Comparison of ENCODE assay signal across 36 mouse cellular contexts in genomic region chr9:110810051-110810450, GRCm38 (mm10). TPM values are rescaled to one million over a fixed set of nuclear protein-coding genes. Genes with fewer than 3 reads are reported as not detected.
A peak's percentile ranks its signal among the peaks of the same experiment; 100 is the strongest.
DNase-seq lines count a peak whose midpoint lies in the region; ATAC-seq and TF ChIP-seq lines count a peak whose summit lies in the region.
"Had no signal": no experiment of that assay in that cellular context is flagged by ENCODE, and none has a peak within 500 bp of the region (broad histone marks: within the 10 kb centered on the region; RNA-seq: fewer than 3 reads in every experiment).

No protein-coding gene starts in this region.

- H3K27ac ChIP-seq in forebrain, postnatal 0 days (ENCODE audit: low read depth, low read length) = no peak overlapping the region
- H3K27ac ChIP-seq in forebrain, embryonic 10.5 days = no peak overlapping the region
- H3K27ac ChIP-seq in hindbrain, embryonic 11.5 days (ENCODE audit: low read depth, low read length) = no peak overlapping the region
- H3K27ac ChIP-seq: forebrain, embryonic 12.5 days; forebrain, embryonic 15.5 days; gastrocnemius, adult 2 months; hindbrain, embryonic 13.5 days; intestine, embryonic 15.5 days had no signal

- no peak for TF ChIP-seq CTCF in forebrain, postnatal 0 days (IDR thresholded peaks at IDR 0.05; ENCODE audit: low read depth)

- H3K9ac ChIP-seq in forebrain, postnatal 0 days = no peak overlapping the region
- H3K9ac ChIP-seq in hindbrain, embryonic 11.5 days (ENCODE audit: low read depth, low read length) = no peak overlapping the region
- H3K9ac ChIP-seq: forebrain, embryonic 12.5 days; forebrain, embryonic 15.5 days; hindbrain, embryonic 13.5 days; intestine, embryonic 15.5 days had no signal

- H3K4me3 ChIP-seq in forebrain, postnatal 0 days (ENCODE audit: low read depth, low read length) = no peak overlapping the region
- no peak overlapping the region for H3K4me3 ChIP-seq in forebrain, embryonic 10.5 days
- no peak overlapping the region for H3K4me3 ChIP-seq in hindbrain, embryonic 11.5 days (ENCODE audit: low read depth, low read length)
- H3K4me3 ChIP-seq: forebrain, embryonic 12.5 days; forebrain, embryonic 15.5 days; gastrocnemius, adult 2 months; hindbrain, embryonic 13.5 days; intestine, embryonic 15.5 days had no signal

- no peaks in the 10 kb centered on the region for H3K27me3 ChIP-seq in forebrain, postnatal 0 days (ENCODE audit: insufficient read depth, low read length)
- 0 out of 2 replicates have a peak, but pooled peaks cover 5% of the 10 kb centered on the region for H3K27me3 ChIP-seq in forebrain, embryonic 10.5 days (ENCODE audit: poor library complexity, severe bottlenecking)
- H3K27me3 ChIP-seq in hindbrain, embryonic 11.5 days (ENCODE audit: control insufficient read depth, insufficient read depth, low read length) = no peaks in the 10 kb centered on the region
- H3K27me3 ChIP-seq: CH12.LX; forebrain, embryonic 12.5 days; forebrain, embryonic 15.5 days; hindbrain, embryonic 13.5 days; intestine, embryonic 15.5 days; Patski had no signal

- WGBS in forebrain, postnatal 0 days = 71% methylated on average over 4 of the region's 4 CpGs
- 88% methylated on average over 4 of the region's 4 CpGs for WGBS in forebrain, embryonic 10.5 days
- 85% methylated on average over 4 of the region's 4 CpGs for WGBS in hindbrain, embryonic 11.5 days

- ATAC-seq in forebrain, postnatal 0 days = no peak
- no peak for ATAC-seq in hindbrain, embryonic 11.5 days (ENCODE audit: low FRiP score)
- ATAC-seq: forebrain, embryonic 15.5 days; hindbrain, embryonic 16.5 days; intestine, embryonic 15.5 days; Patski had no signal

- no peaks in the 10 kb centered on the region for H3K36me3 ChIP-seq in forebrain, postnatal 0 days (ENCODE audit: insufficient read depth)
- no peaks in the 10 kb centered on the region for H3K36me3 ChIP-seq in forebrain, embryonic 10.5 days (replicated peaks)
- no peaks in the 10 kb centered on the region for H3K36me3 ChIP-seq in hindbrain, embryonic 11.5 days (ENCODE audit: control insufficient read depth, insufficient read depth, low read length)
- H3K36me3 ChIP-seq: forebrain, embryonic 12.5 days; forebrain, embryonic 15.5 days; G1E; hindbrain, embryonic 13.5 days; intestine, embryonic 15.5 days had no signal

- no peaks in the 10 kb centered on the region for H3K9me3 ChIP-seq in forebrain, postnatal 0 days (ENCODE audit: low read length)
- no peaks in the 10 kb centered on the region for H3K9me3 ChIP-seq in forebrain, embryonic 10.5 days
- no peaks in the 10 kb centered on the region for H3K9me3 ChIP-seq in hindbrain, embryonic 11.5 days (ENCODE audit: control insufficient read depth, low read length)
- H3K9me3 ChIP-seq: forebrain, embryonic 12.5 days; forebrain, embryonic 15.5 days; G1E; hindbrain, embryonic 13.5 days; intestine, embryonic 15.5 days had no signal

- no peak overlapping the region for H3K4me2 ChIP-seq in forebrain, postnatal 0 days (ENCODE audit: low read depth)
- no peak overlapping the region for H3K4me2 ChIP-seq in hindbrain, embryonic 11.5 days (replicated peaks; ENCODE audit: low read depth, low read length)
- H3K4me2 ChIP-seq: forebrain, embryonic 12.5 days; forebrain, embryonic 15.5 days; heart, embryonic 11.5 days; hindbrain, embryonic 13.5 days; intestine, embryonic 15.5 days had no signal

- DNase-seq in forebrain, postnatal 0 days = peak; percentile 5
- no peak for DNase-seq in forebrain, embryonic 10.5 days (ENCODE audit: extremely low spot score, low spot score)
- DNase-seq in right cerebral cortex, adult 18-20 months = peak; percentile 23
- no peak for DNase-seq in right cerebral cortex, postnatal 10 days (ENCODE audit: low spot score in 2 of 2)
- DNase-seq in 3T3-L1 (ENCODE audit: low read depth, low spot score) = peak; percentile 61
- DNase-seq in telencephalon, adult 2 months (ENCODE audit: low read depth, low spot score) = peak; percentile 10
- no peak for DNase-seq in hindbrain, embryonic 11.5 days (ENCODE audit: low spot score)
- DNase-seq: adrenal gland, postnatal 10 days; adrenal gland, postnatal 36 days; B cell, adult 2 months; cerebellum, adult 11 months; cerebellum, adult 2 months; cerebellum, adult 9-11 months; cerebellum, postnatal 36 days; gastrocnemius, adult 2 months; gastrocnemius, postnatal 14 days; heart, adult 11 months had no signal

- no peaks in the 10 kb centered on the region for H3K4me1 ChIP-seq in forebrain, postnatal 0 days (ENCODE audit: insufficient read depth)
- no peaks in the 10 kb centered on the region for H3K4me1 ChIP-seq in forebrain, embryonic 10.5 days
- H3K4me1 ChIP-seq in hindbrain, embryonic 11.5 days (replicated peaks; ENCODE audit: control insufficient read depth, insufficient read depth, low read length) = no peaks in the 10 kb centered on the region
- H3K4me1 ChIP-seq: forebrain, embryonic 12.5 days; forebrain, embryonic 15.5 days; hindbrain, embryonic 13.5 days; intestine, embryonic 15.5 days had no signal

RNA-seq across cellular contexts. Expression of gene Prss44, which starts 3.7 kb away (rescaled TPM):
- not detected in 2 replicates for total RNA-seq in forebrain, postnatal 0 days (2014; rRNA removed)
- polyA plus RNA-seq in forebrain, postnatal 0 days (2015; fragmentation: Nextera tagmentation; extraction: Ambion mirVana) = not detected in 2 replicates
- polyA plus RNA-seq in forebrain, embryonic 10.5 days (2016; fragmentation: Nextera tagmentation; extraction: Ambion mirVana) = not detected in 2 replicates
- polyA plus RNA-seq in hindbrain, embryonic 11.5 days (2014; fragmentation: Nextera tagmentation; extraction: Ambion mirVana) = not detected in 2 replicates
- total RNA-seq: adrenal gland, adult 18-20 months; adrenal gland, postnatal 10 days; adrenal gland, postnatal 36 days; CH12.LX; gastrocnemius, adult 2 months; gastrocnemius, postnatal 14 days; gastrocnemius, postnatal 4 days; heart, adult 8-10 months; heart, postnatal 25 days; hematopoietic stem cell, adult 5-6 weeks had no signal
- polyA plus RNA-seq: cerebellum, adult 2 months; embryonic facial prominence, embryonic 11.5 days; embryonic facial prominence, embryonic 14.5 days; forebrain, embryonic 12.5 days; forebrain, embryonic 15.5 days; frontal cortex, adult 2 months; G1E; heart, embryonic 11.5 days; heart, embryonic 14.5 days; heart, postnatal 0 days; hindbrain, embryonic 13.5 days; hindbrain, embryonic 16.5 days; intestine, embryonic 15.5 days; Patski had no signal

RNA-seq across cellular contexts. Expression of gene Prss42, which starts 12.1 kb away (rescaled TPM):
- not detected in 2 replicates for total RNA-seq in forebrain, postnatal 0 days (2014; rRNA removed)
- polyA plus RNA-seq in forebrain, postnatal 0 days (2015; fragmentation: Nextera tagmentation; extraction: Ambion mirVana) = not detected in 2 replicates
- not detected in 2 replicates for polyA plus RNA-seq in forebrain, embryonic 10.5 days (2016; fragmentation: Nextera tagmentation; extraction: Ambion mirVana)
- polyA plus RNA-seq in hindbrain, embryonic 11.5 days (2014; fragmentation: Nextera tagmentation; extraction: Ambion mirVana) = not detected in 2 replicates
- total RNA-seq: adrenal gland, adult 18-20 months; adrenal gland, postnatal 10 days; adrenal gland, postnatal 36 days; gastrocnemius, adult 2 months; gastrocnemius, postnatal 14 days; gastrocnemius, postnatal 4 days; heart, adult 8-10 months; heart, postnatal 25 days; hematopoietic stem cell, adult 5-6 weeks had no signal
- polyA plus RNA-seq: cerebellum, adult 2 months; embryonic facial prominence, embryonic 11.5 days; embryonic facial prominence, embryonic 14.5 days; forebrain, embryonic 12.5 days; forebrain, embryonic 15.5 days; frontal cortex, adult 2 months; heart, embryonic 11.5 days; heart, embryonic 14.5 days; heart, postnatal 0 days; hindbrain, embryonic 13.5 days; hindbrain, embryonic 16.5 days; intestine, embryonic 15.5 days; Patski had no signal

RNA-seq across cellular contexts. Expression of gene Prss43, which starts 16.4 kb away (rescaled TPM):
- total RNA-seq in forebrain, postnatal 0 days (2014; rRNA removed) = not detected in 2 replicates
- 0.10 TPM in 1 of 2 replicates, not detected in the other for polyA plus RNA-seq in forebrain, postnatal 0 days (2015; fragmentation: Nextera tagmentation; extraction: Ambion mirVana)
- not detected in 2 replicates for polyA plus RNA-seq in forebrain, embryonic 10.5 days (2016; fragmentation: Nextera tagmentation; extraction: Ambion mirVana)
- polyA plus RNA-seq in hindbrain, embryonic 11.5 days (2014; fragmentation: Nextera tagmentation; extraction: Ambion mirVana) = not detected in 2 replicates
- total RNA-seq: adrenal gland, adult 18-20 months; adrenal gland, postnatal 10 days; adrenal gland, postnatal 36 days; CH12.LX; gastrocnemius, adult 2 months; gastrocnemius, postnatal 14 days; gastrocnemius, postnatal 4 days; heart, adult 8-10 months; heart, postnatal 25 days; hematopoietic stem cell, adult 5-6 weeks had no signal
- polyA plus RNA-seq: embryonic facial prominence, embryonic 11.5 days; embryonic facial prominence, embryonic 14.5 days; forebrain, embryonic 12.5 days; forebrain, embryonic 15.5 days; G1E; heart, embryonic 11.5 days; heart, embryonic 14.5 days; hindbrain, embryonic 13.5 days; intestine, embryonic 15.5 days; Patski had no signal

RNA-seq across cellular contexts. Expression of gene Prss45, which starts 24.3 kb away (rescaled TPM):
- total RNA-seq in forebrain, postnatal 0 days (2014; rRNA removed) = 0.38 and 0.71 TPM in 2 replicates
- 0.26 TPM in 1 of 2 replicates, not detected in the other for polyA plus RNA-seq in forebrain, postnatal 0 days (2015; fragmentation: Nextera tagmentation; extraction: Ambion mirVana)
- not detected in 2 replicates for polyA plus RNA-seq in forebrain, embryonic 10.5 days (2016; fragmentation: Nextera tagmentation; extraction: Ambion mirVana)
- polyA plus RNA-seq in hindbrain, embryonic 11.5 days (2014; fragmentation: Nextera tagmentation; extraction: Ambion mirVana) = 0.13 TPM in 1 of 2 replicates, not detected in the other
- total RNA-seq: adrenal gland, adult 18-20 months; adrenal gland, postnatal 10 days; adrenal gland, postnatal 36 days; CH12.LX; gastrocnemius, adult 2 months; gastrocnemius, postnatal 14 days; gastrocnemius, postnatal 4 days; heart, postnatal 25 days; hematopoietic stem cell, adult 5-6 weeks had no signal
- polyA plus RNA-seq: embryonic facial prominence, embryonic 11.5 days; embryonic facial prominence, embryonic 14.5 days; forebrain, embryonic 12.5 days; forebrain, embryonic 15.5 days; G1E; heart, embryonic 11.5 days; heart, embryonic 14.5 days; hindbrain, embryonic 13.5 days; intestine, embryonic 15.5 days; Patski had no signal

RNA-seq across cellular contexts. Expression of gene Prss46, which starts 34.3 kb away (rescaled TPM):
- not detected in 2 replicates for total RNA-seq in forebrain, postnatal 0 days (2014; rRNA removed)
- polyA plus RNA-seq in forebrain, postnatal 0 days (2015; fragmentation: Nextera tagmentation; extraction: Ambion mirVana) = 0.12 TPM in 1 of 2 replicates, not detected in the other
- not detected in 2 replicates for polyA plus RNA-seq in forebrain, embryonic 10.5 days (2016; fragmentation: Nextera tagmentation; extraction: Ambion mirVana)
- polyA plus RNA-seq in hindbrain, embryonic 11.5 days (2014; fragmentation: Nextera tagmentation; extraction: Ambion mirVana) = not detected in 2 replicates
- total RNA-seq: adrenal gland, adult 18-20 months; adrenal gland, postnatal 10 days; adrenal gland, postnatal 36 days; CH12.LX; G1E; gastrocnemius, adult 2 months; gastrocnemius, postnatal 14 days; gastrocnemius, postnatal 4 days; heart, adult 8-10 months; heart, postnatal 25 days; hematopoietic stem cell, adult 5-6 weeks had no signal
- polyA plus RNA-seq: cerebellum, adult 2 months; embryonic facial prominence, embryonic 11.5 days; forebrain, embryonic 12.5 days; forebrain, embryonic 15.5 days; frontal cortex, adult 2 months; G1E; heart, embryonic 11.5 days; heart, embryonic 14.5 days; heart, postnatal 0 days; hindbrain, embryonic 13.5 days; hindbrain, embryonic 16.5 days; intestine, embryonic 15.5 days had no signal

Comparison
In these comparisons a context has a peak if more than half of its experiments do, and no peak if none do; other contexts are left out.
1. DNase-seq: peak in forebrain, postnatal 0 days (single experiment), right cerebral cortex, adult 18-20 months (single experiment), 3T3-L1 (single experiment) and telencephalon, adult 2 months (single experiment); none in forebrain, embryonic 10.5 days (single experiment), right cerebral cortex, postnatal 10 days (0 of 2) and hindbrain, embryonic 11.5 days (single experiment).